Mouse (Mus musculus) hindbrain, embryonic 14.5 days (tissue): ENCODE data around the gene Cpxm2. TPM values are rescaled to one million over a fixed set of nuclear protein-coding genes. Genes with fewer than 3 reads are reported as not detected.
A peak's percentile ranks its signal among the peaks of the same experiment; 100 is the strongest.

ENCODE experiments used
- ATAC-seq: fragments of 200-750 bp; cut with Nextera tagmentation; 2 replicates; pipeline ENCODE4 v1.8.0; 2017; ENCODE audit warnings: moderate number of reproducible peaks, mild to moderate bottlenecking, moderate TSS enrichment, moderate library complexity; ENCODE audit not compliant: low FRiP score
- DNase-seq: peaks from one replicate; pipeline ENCODE4 v3.0.0-alpha.2; 2015; ENCODE audit warnings: low spot score
- H3K27ac ChIP-seq: fragments of 300-500 bp; sonication (generic); 2 replicates; pipeline ENCODE4 v1.5.1; 2014; ENCODE audit warnings: mild to moderate bottlenecking, moderate library complexity
- H3K27me3 ChIP-seq: fragments of 300-500 bp; sonication (generic); 2 replicates; pipeline ENCODE4 v1.6.1; 2014; ENCODE audit warnings: mild to moderate bottlenecking, low read length, mixed read lengths; ENCODE audit not compliant: control insufficient read depth, insufficient read depth
- H3K36me3 ChIP-seq: fragments of 300-500 bp; sonication (generic); replicated peaks from 2 replicates; pipeline ENCODE4 v1.6.1; 2014; ENCODE audit not compliant: control insufficient read depth, insufficient read depth
- H3K4me1 ChIP-seq: fragments of 300-500 bp; sonication (generic); replicated peaks from 2 replicates; pipeline ENCODE4 v1.6.1; 2014; ENCODE audit warnings: antibody characterized with exemption, low read length, mixed read lengths; ENCODE audit not compliant: control insufficient read depth, insufficient read depth
- H3K4me2 ChIP-seq: fragments of 300-500 bp; sonication (generic); replicated peaks from 2 replicates; pipeline ENCODE4 v1.6.1; 2014; ENCODE audit warnings: mild to moderate bottlenecking, moderate library complexity
- H3K4me3 ChIP-seq: fragments of 300-500 bp; sonication (generic); replicated peaks from 2 replicates; pipeline ENCODE4 v1.5.1; 2014; ENCODE audit warnings: mild to moderate bottlenecking, low read length
- H3K9ac ChIP-seq: fragments of 300-500 bp; sonication (generic); 2 replicates; pipeline ENCODE4 v1.6.1; 2014
- H3K9me3 ChIP-seq: fragments of 300-500 bp; sonication (generic); 2 replicates; pipeline ENCODE4 v1.6.1; 2016; ENCODE audit warnings: low read length; ENCODE audit not compliant: control insufficient read depth
- WGBS: fragments of 180-500 bp; shearing (Covaris S2); extraction: QIAGEN DNeasy Blood & Tissue Kit; methylation state at CpG from one replicate; pipeline ENCODE4 v1.1.7; 2014; 5-methylcytosine and 5-hydroxymethylcytosine counted together
- polyA plus RNA-seq: library from polyadenylated mRNA; unstranded; fragments of >200 nt; fragmentation: Nextera tagmentation; extraction: Ambion mirVana; gene quantifications from 2 replicates; pipeline ENCODE4 v1.2.1, GENCODE M21; 2014

Cpxm2 gene
- polyA plus RNA-seq, 1 experiment from 2014 or later = 2.1 TPM

GRCm38 (mm10) chr7:132181586-132182198 is 27.2 kb upstream of the Cpxm2 start:
- DNase-seq (no peak), ATAC-seq (no peak)
- Histone ChIP-seq H3K27ac (no peak overlapping the region), H3K4me1 (peaks cover 11% of the 10 kb centered on the region), H3K4me2 (no peak overlapping the region), H3K27me3 (no peaks in the 10 kb centered on the region), H3K4me3 (no peak overlapping the region), H3K9ac (no peak overlapping the region), H3K36me3 (no peaks in the 10 kb centered on the region), H3K9me3 (no peaks in the 10 kb centered on the region)
- WGBS = 90% methylated on average over 4 of the region's 4 CpGs

- WGBS = 87% methylated on average over 3 of the region's 3 CpGs
- no peaks in the 10 kb centered on the region for H3K27me3 ChIP-seq
- H3K4me3 ChIP-seq = no peak overlapping the region
- no peak overlapping the region for H3K9ac ChIP-seq
- DNase-seq = no peak
- no peaks in the 10 kb centered on the region for H3K9me3 ChIP-seq
- H3K27ac ChIP-seq = no peak overlapping the region
- peaks cover 11% of the 10 kb centered on the region for H3K4me1 ChIP-seq
- no peak for ATAC-seq
- no peak overlapping the region for H3K4me2 ChIP-seq
- no peaks in the 10 kb centered on the region for H3K36me3 ChIP-seq
Observed at GRCm38 (mm10) chr7:132181042-132181441, 26.5 kb upstream of the Cpxm2 start.

- H3K27me3 ChIP-seq = no peaks in the 10 kb centered on the region
- H3K4me1 ChIP-seq = peaks cover 5% of the 10 kb centered on the region
- DNase-seq = no peak
- H3K9me3 ChIP-seq = no peaks in the 10 kb centered on the region
- no peak for ATAC-seq
- no peaks in the 10 kb centered on the region for H3K36me3 ChIP-seq
- H3K4me3 ChIP-seq = no peak overlapping the region
- H3K27ac ChIP-seq = no peak overlapping the region
- H3K4me2 ChIP-seq = no peak overlapping the region
- no peak overlapping the region for H3K9ac ChIP-seq
- WGBS = 62% methylated on average over 1 of the region's 1 CpGs
Observed at GRCm38 (mm10) chr7:132179049-132179448, 24.5 kb upstream of the Cpxm2 start.

- H3K36me3 ChIP-seq = no peaks in the 10 kb centered on the region
- ATAC-seq (no peak), DNase-seq (no peak)
- H3K9me3 ChIP-seq = no peaks in the 10 kb centered on the region
- 85% methylated on average over 5 of the region's 5 CpGs for WGBS
- H3K4me3 ChIP-seq = no peak overlapping the region
- H3K4me1 ChIP-seq = 0 out of 2 replicates have a peak, but pooled peaks cover 5% of the 10 kb centered on the region
- no peak overlapping the region for H3K27ac ChIP-seq
- H3K9ac ChIP-seq = no peak overlapping the region
- H3K27me3 ChIP-seq = no peaks in the 10 kb centered on the region
- H3K4me2 ChIP-seq = no peak overlapping the region
Observed at GRCm38 (mm10) chr7:132174787-132175186, 20.2 kb upstream of the Cpxm2 start.

- no peak overlapping the region for H3K4me2 ChIP-seq
- H3K36me3 ChIP-seq = no peaks in the 10 kb centered on the region
- H3K4me3 ChIP-seq = no peak overlapping the region
- no peak overlapping the region for H3K27ac ChIP-seq
- no peaks in the 10 kb centered on the region for H3K27me3 ChIP-seq
- H3K4me1 ChIP-seq = 0 out of 2 replicates have a peak, but pooled peaks cover 7% of the 10 kb centered on the region
- H3K9me3 ChIP-seq = no peaks in the 10 kb centered on the region
- H3K9ac ChIP-seq = no peak overlapping the region
- WGBS = 84% methylated on average over 2 of the region's 2 CpGs
- ATAC-seq (no peak), DNase-seq (no peak)
Observed at GRCm38 (mm10) chr7:132174296-132174695, 19.8 kb upstream of the Cpxm2 start.

GRCm38 (mm10) chr7:132172220-132172619 is 17.7 kb upstream of the Cpxm2 start:
- Histone ChIP-seq H3K4me1 (0 out of 2 replicates have a peak, but pooled peaks cover 7% of the 10 kb centered on the region), H3K4me2 (no peak overlapping the region), H3K9me3 (no peaks in the 10 kb centered on the region), H3K4me3 (no peak overlapping the region), H3K27me3 (no peaks in the 10 kb centered on the region), H3K27ac (peak overlapping the region; percentile 55), H3K36me3 (no peaks in the 10 kb centered on the region), H3K9ac (no peak overlapping the region)
- DNase-seq (peak; percentile 40), ATAC-seq (no peak; the same call in 1 of the 2 replicates)
- WGBS = 45% methylated on average over 5 of the region's 5 CpGs

- 78% methylated on average over 5 of the region's 5 CpGs for WGBS
- ATAC-seq (no peak), DNase-seq (no peak)
- Histone ChIP-seq H3K27me3 (no peaks in the 10 kb centered on the region), H3K4me3 (no peak overlapping the region), H3K36me3 (no peaks in the 10 kb centered on the region), H3K9ac (no peak overlapping the region), H3K27ac (peak overlapping the region; percentile 38; the same call in 1 of the 2 replicates), H3K9me3 (no peaks in the 10 kb centered on the region), H3K4me1 (0 out of 2 replicates have a peak, but pooled peaks cover 7% of the 10 kb centered on the region), H3K4me2 (no peak overlapping the region)
Observed at GRCm38 (mm10) chr7:132171716-132172115, 17.2 kb upstream of the Cpxm2 start.

- DNase-seq (no peak), ATAC-seq (no peak)
- Histone ChIP-seq H3K4me1 (0 out of 2 replicates have a peak, but pooled peaks cover 7% of the 10 kb centered on the region), H3K4me3 (no peak overlapping the region), H3K27me3 (no peaks in the 10 kb centered on the region), H3K36me3 (no peaks in the 10 kb centered on the region), H3K4me2 (no peak overlapping the region), H3K9ac (no peak overlapping the region), H3K9me3 (no peaks in the 10 kb centered on the region), H3K27ac (0 out of 2 replicates have a peak overlapping the region, but pooled peaks have one; percentile 36)
- WGBS = 57% methylated on average over 7 of the region's 7 CpGs
Observed at GRCm38 (mm10) chr7:132169419-132170169, 15.1 kb upstream of the Cpxm2 start.

GRCm38 (mm10) chr7:132167239-132167638 is 12.7 kb upstream of the Cpxm2 start:
- no peak overlapping the region for H3K9ac ChIP-seq
- H3K27me3 ChIP-seq = no peaks in the 10 kb centered on the region
- H3K4me2 ChIP-seq = no peak overlapping the region
- H3K27ac ChIP-seq = no peak overlapping the region
- 63% methylated on average over 4 of the region's 4 CpGs for WGBS
- H3K4me3 ChIP-seq = no peak overlapping the region
- H3K36me3 ChIP-seq = no peaks in the 10 kb centered on the region
- no peak for ATAC-seq
- no peaks in the 10 kb centered on the region for H3K9me3 ChIP-seq
- DNase-seq = no peak
- 0 out of 2 replicates have a peak, but pooled peaks cover 7% of the 10 kb centered on the region for H3K4me1 ChIP-seq
